Mouse (Mus musculus) intestine, postnatal 0 days (tissue): Measurements from ENCODE around the gene Setd5. TPM values are rescaled to one million over a fixed set of nuclear protein-coding genes. Genes with fewer than 3 reads are reported as not detected.
A peak's percentile ranks its signal among the peaks of the same experiment; 100 is the strongest.

Experiments
- ATAC-seq: fragments of 200-750 bp; cut with Nextera tagmentation; 2 replicates; pipeline ENCODE4 v1.8.0; 2017; ENCODE audit warnings: mild to moderate bottlenecking, moderate TSS enrichment, moderate library complexity
- H3K27ac ChIP-seq: fragments of 300-500 bp; sonication (generic); 2 replicates; pipeline ENCODE4 v1.5.1; 2014; ENCODE audit warnings: mild to moderate bottlenecking, low read depth, low read length, moderate library complexity
- H3K27me3 ChIP-seq: fragments of 300-500 bp; sonication (generic); replicated peaks from 2 replicates; pipeline ENCODE4 v1.6.1; 2014; ENCODE audit warnings: low read length, mixed read lengths; ENCODE audit not compliant: control insufficient read depth, insufficient read depth
- H3K36me3 ChIP-seq: fragments of 300-500 bp; sonication (generic); 2 replicates; pipeline ENCODE4 v1.6.1; 2014; ENCODE audit warnings: mild to moderate bottlenecking, moderate library complexity; ENCODE audit not compliant: control insufficient read depth, insufficient read depth
- H3K4me1 ChIP-seq: fragments of 300-500 bp; sonication (generic); replicated peaks from 2 replicates; pipeline ENCODE4 v1.6.1; 2014; ENCODE audit warnings: antibody characterized with exemption, low read length, mixed read lengths; ENCODE audit not compliant: control insufficient read depth, insufficient read depth
- H3K4me2 ChIP-seq: fragments of 300-500 bp; sonication (generic); replicated peaks from 2 replicates; pipeline ENCODE4 v1.6.1; 2014; ENCODE audit warnings: low read depth, mild to moderate bottlenecking, moderate library complexity
- H3K4me3 ChIP-seq: fragments of 300-500 bp; sonication (generic); 2 replicates; pipeline ENCODE4 v1.5.1; 2014; ENCODE audit warnings: low read depth, low read length
- H3K9ac ChIP-seq: fragments of 300-500 bp; sonication (generic); 2 replicates; pipeline ENCODE4 v1.6.1; 2014; ENCODE audit warnings: mild to moderate bottlenecking, low read depth, low read length
- H3K9me3 ChIP-seq: fragments of 300-500 bp; sonication (generic); 2 replicates; pipeline ENCODE4 v1.6.1; 2016; ENCODE audit warnings: mixed run types; ENCODE audit not compliant: control insufficient read depth
- CTCF ChIP-seq: sonication (generic); IDR thresholded peaks from 2 replicates; pipeline ENCODE4 v1.5.1; 2016; ENCODE audit warnings: low read depth, mild to moderate bottlenecking, control low read depth, antibody characterized with exemption, moderate library complexity
- WGBS: fragments of 180-500 bp; shearing (Covaris S2); extraction: QIAGEN DNeasy Blood & Tissue Kit; methylation state at CpG from one replicate; pipeline ENCODE4 v1.1.7; 2014; 5-methylcytosine and 5-hydroxymethylcytosine counted together
- polyA plus RNA-seq: library from polyadenylated mRNA; unstranded; fragments of >200 nt; fragmentation: Nextera tagmentation; extraction: Ambion mirVana; gene quantifications from 2 replicates; pipeline ENCODE4 v1.2.1, GENCODE M21; 2015

The Setd5 gene
- polyA plus RNA-seq, 1 experiment from 2014 or later: 32.2 TPM

- 79% methylated on average over 2 of the region's 2 CpGs for WGBS
- no peaks in the 10 kb centered on the region for H3K27me3 ChIP-seq
Measured at GRCm38 (mm10) chr6:113033185-113033584, 44.0 kb upstream of the Setd5 start.

DNA sequence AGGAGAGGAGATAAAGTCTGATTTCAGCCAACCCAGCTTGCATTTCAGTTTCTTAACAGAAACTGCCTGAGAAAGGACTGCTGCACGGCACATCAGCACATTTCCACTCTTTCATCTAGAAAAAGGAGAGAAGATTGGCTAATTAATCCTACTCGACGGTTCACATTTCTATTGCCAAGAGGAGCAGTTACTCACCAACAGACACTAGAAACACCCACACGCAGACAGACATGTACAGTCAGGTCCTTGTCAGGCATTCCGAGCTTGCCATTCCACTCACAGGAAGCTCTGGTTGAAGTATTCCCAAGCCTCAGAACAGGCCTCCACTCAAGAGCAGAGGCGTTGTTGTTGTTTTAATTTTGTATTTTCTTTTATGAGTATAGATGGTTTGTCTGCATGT, 42.7 kb upstream of the Setd5 start:
- H3K36me3 ChIP-seq: no peaks in the 10 kb centered on the region
- H3K9me3 ChIP-seq: no peaks in the 10 kb centered on the region
- no peak overlapping the region for H3K4me3 ChIP-seq
- H3K27me3 ChIP-seq: no peaks in the 10 kb centered on the region
- 0 out of 2 replicates have a peak, but pooled peaks cover 4% of the 10 kb centered on the region for H3K4me1 ChIP-seq
- H3K27ac ChIP-seq: no peak overlapping the region
- no peak for TF ChIP-seq CTCF
- H3K9ac ChIP-seq: no peak overlapping the region
- H3K4me2 ChIP-seq: no peak overlapping the region
- 67% methylated on average over 6 of the region's 6 CpGs for WGBS
- no peak for ATAC-seq

More at GRCm38 (mm10) chr6:113033185-113033584, 44.0 kb upstream of the Setd5 start:
- H3K4me1 ChIP-seq: 0 out of 2 replicates have a peak, but pooled peaks cover 4% of the 10 kb centered on the region
- no peaks in the 10 kb centered on the region for H3K36me3 ChIP-seq
- H3K4me3 ChIP-seq: no peak overlapping the region
- H3K27ac ChIP-seq: no peak overlapping the region
- ATAC-seq: no peak
- H3K4me2 ChIP-seq: no peak overlapping the region
- no peak for TF ChIP-seq CTCF
- H3K9ac ChIP-seq: no peak overlapping the region
- no peaks in the 10 kb centered on the region for H3K9me3 ChIP-seq

DNA sequence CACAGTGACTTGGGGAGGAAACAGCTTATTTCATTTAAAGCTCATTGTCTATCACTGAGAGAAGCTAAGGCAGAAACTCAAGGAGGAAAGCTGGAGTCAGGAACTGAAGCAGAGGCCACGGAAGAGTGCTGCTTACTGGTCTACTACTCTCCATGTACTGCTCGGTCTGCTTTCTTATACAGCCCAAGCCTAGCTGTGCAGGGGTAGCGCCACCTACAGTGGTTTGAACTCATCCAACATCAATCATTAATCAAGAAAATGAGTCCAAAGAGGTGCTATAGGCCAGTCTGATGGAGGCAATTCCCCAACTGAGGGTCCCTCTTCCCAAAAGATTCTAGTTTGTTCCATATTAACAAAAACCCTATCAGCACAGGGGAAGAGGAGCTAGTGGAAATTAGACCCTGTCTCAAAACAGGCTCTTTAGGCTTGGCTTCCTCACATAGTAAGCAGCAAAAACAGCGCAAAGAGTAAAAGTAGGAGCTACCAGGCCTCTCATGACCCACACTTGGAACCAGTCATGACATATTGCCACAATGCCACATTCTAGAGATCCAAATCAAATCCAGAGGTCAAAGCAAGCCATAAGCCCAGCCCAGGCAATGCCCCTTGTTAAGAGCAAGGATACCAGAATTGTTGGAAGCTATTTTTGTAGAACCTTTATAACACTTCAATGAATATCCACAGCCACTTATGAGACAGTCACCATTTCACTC, 40.5 kb upstream of the Setd5 start:
- Histone ChIP-seq H3K27me3 (no peaks in the 10 kb centered on the region), H3K9ac (no peak overlapping the region), H3K9me3 (no peaks in the 10 kb centered on the region), H3K4me2 (no peak overlapping the region), H3K36me3 (no peaks in the 10 kb centered on the region), H3K27ac (no peak overlapping the region), H3K4me1 (no peaks in the 10 kb centered on the region), H3K4me3 (no peak overlapping the region)
- peak; percentile 66 for TF ChIP-seq CTCF
- WGBS: 58% methylated on average over 4 of the region's 4 CpGs
- no peak for ATAC-seq

DNA sequence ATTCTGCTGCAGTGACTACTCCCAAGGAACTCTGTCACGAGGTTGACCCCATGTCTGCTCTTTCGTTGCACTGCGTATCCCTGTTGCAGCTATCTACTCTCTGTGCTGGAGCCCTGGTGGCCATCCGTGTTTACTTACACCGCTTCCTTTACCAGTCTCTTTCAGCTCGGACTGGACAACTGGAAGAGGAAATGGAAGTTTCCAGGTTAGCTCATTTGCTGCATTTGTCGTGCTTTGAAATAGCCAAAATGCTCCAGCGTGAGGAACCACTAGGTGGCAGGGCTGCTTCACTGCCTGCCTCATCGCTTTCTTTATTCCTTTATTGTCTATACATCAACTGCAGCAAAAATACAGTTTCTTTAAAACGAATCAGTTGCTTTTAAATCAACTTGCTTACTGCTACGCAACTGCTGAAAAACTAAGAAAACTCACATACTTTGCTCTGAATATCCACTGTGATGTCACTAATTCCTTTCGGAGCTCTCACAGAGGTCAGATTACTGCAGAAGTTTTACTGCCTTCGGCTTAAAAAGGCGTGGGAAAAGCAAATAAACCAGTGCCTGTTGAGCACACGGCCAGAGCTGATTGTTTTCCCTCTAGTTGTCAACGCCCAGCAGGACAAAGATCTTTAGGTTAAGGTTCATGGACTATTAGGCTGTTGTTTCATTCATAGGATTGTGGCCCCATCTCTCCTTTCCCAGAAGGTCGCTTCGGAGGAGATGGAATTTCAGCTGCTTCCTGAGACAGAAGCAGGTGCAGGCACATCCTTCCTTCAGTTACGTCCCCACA, 39.0 kb upstream of the Setd5 start:
- Histone ChIP-seq H3K4me2 (peak overlapping the region; percentile 52), H3K4me1 (no peaks in the 10 kb centered on the region), H3K9me3 (no peaks in the 10 kb centered on the region), H3K27me3 (no peaks in the 10 kb centered on the region), H3K9ac (peak overlapping the region; percentile 12), H3K36me3 (no peaks in the 10 kb centered on the region), H3K27ac (peak overlapping the region; percentile 88), H3K4me3 (0 out of 2 replicates have a peak overlapping the region, but pooled peaks have one; percentile 16)
- TF ChIP-seq CTCF: peak; percentile 98
- WGBS: 4% methylated on average over 19 of the region's 19 CpGs
- ATAC-seq: peak; percentile 94

GRCm38 (mm10) chr6:113038735-113039058, 38.5 kb upstream of the Setd5 start:
- peak; percentile 71 for ATAC-seq
- H3K36me3 ChIP-seq: no peaks in the 10 kb centered on the region
- H3K9ac ChIP-seq: no peak overlapping the region
- 24% methylated on average over 5 of the region's 5 CpGs for WGBS
- no peaks in the 10 kb centered on the region for H3K9me3 ChIP-seq
- TF ChIP-seq CTCF: no peak
- no peak overlapping the region for H3K4me3 ChIP-seq
- H3K4me2 ChIP-seq: peak overlapping the region; percentile 52
- H3K27ac ChIP-seq: peak overlapping the region; percentile 88
- no peaks in the 10 kb centered on the region for H3K4me1 ChIP-seq
- no peaks in the 10 kb centered on the region for H3K27me3 ChIP-seq

DNA sequence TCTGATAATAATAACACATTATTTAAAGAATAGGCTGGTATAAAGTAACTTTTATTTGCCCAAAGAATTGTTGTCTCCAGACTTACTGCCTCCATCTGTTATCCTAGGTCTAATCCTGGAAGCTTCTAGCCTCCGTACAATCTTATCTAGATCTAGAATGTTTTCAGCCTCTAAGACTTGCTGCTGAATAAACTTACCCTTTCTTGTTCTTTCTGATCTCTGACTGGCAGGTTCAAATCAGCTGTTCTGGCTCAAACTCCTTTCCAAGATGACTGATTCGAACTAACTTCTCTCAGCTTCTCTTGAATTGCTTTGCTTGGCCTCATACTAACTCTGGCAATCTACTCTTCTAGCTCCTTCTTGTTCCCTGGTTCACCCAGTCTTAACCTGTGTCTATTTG, 36.8 kb upstream of the Setd5 start:
- H3K9ac ChIP-seq: no peak overlapping the region
- no peaks in the 10 kb centered on the region for H3K4me1 ChIP-seq
- no peak overlapping the region for H3K4me3 ChIP-seq
- H3K27ac ChIP-seq: no peak overlapping the region
- no peak overlapping the region for H3K4me2 ChIP-seq
- no peak for TF ChIP-seq CTCF
- H3K36me3 ChIP-seq: no peaks in the 10 kb centered on the region
- no peaks in the 10 kb centered on the region for H3K27me3 ChIP-seq
- 50% methylated on average over 2 of the region's 2 CpGs for WGBS
- no peak for ATAC-seq
- no peaks in the 10 kb centered on the region for H3K9me3 ChIP-seq
